Mouse (Mus musculus): ENCODE results near the gene Nck2. TPM values are rescaled to one million over a fixed set of nuclear protein-coding genes. Genes with fewer than 3 reads are reported as not detected.

The Nck2 gene
- polyA plus RNA-seq, 1 experiment from 2014 or later = 37.4 TPM

DNA sequence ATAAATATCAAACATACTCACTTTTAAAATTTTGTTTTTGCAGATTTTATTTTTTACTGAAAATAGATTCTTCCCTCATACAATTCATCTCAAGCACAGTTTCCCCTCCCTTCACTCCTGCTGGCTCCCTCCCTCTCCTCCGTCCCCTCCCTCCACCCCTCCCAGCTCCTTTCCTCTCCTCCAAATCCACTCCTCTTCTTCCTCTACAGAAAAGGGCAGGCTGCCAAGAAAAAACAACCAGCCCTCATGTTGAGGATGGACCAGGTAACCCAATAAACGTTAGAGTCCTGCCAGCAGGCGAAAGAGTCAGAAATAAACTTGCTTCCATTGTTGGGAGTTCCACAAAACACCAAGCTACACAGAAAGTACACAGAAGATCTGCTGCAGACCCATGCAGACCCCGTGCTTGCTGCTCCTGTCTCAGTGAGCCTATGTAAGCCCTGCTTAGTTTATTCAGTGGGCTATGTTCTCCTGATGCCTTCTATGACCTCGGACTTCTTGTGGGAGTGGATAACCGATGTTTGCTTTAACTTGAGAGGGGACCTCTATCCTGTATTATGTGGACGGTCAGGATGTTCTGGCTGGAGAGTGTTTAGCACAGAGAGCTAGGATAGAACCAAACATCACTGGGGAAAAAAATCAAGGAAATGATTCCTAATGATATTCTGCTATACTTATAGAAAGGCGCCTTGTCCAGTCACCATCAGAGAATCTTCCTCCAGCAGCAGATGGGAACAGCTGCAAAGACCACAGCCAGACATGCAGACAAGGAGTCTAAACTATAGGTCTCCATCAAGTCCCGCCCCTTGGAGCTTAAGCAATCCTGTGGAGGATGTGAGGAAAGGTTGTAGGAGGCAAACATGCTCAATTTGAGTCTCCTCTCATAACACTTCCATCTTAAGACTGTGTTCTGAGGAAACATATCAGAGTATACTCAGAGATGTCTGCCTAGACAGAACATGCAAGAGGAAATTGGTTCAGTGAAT is 39.4 kb upstream of the Nck2 start:
- POLR2A ChIA-PET = no interaction called here

DNA sequence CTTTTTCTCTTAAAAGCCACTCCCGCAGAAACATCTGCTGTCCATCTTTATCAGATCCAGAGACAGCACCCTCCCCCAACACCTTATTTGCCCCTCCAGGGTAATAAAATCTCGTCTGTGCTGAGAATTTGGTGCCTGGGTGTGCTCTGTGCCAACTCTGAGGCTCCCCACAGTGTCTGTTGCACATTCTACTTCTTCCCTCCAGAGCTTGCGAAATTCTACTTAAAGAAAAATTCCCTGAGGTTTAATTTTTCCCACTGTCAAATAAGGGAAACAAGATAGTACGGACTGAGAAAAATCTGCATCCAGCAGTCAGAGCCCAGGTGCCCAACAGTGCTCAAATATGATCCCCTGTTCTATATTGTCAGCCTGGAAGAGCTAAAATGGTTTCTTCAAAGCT is 35.4 kb upstream of the Nck2 start:
- ATAC-seq (no peak), DNase-seq (ENCODE audit: low read depth, low spot score) (no peak)
- no peak for TF ChIP-seq CTCF (IDR thresholded peaks at IDR 0.05)
- in situ Hi-C loops (cut with MboI; ENCODE audit: low pct_unique_long_range_greater_than_20kb) = no loop called here
- POLR2A ChIA-PET = no interaction called here
- peaks cover 6% of the 10 kb centered on the region for H3K27me3 ChIP-seq
- CTCF ChIA-PET = no interaction called here

More for the DNA sequence above, 39.4 kb upstream of the Nck2 start:
- DNase-seq (ENCODE audit: low read depth, low spot score) = no peak
- H3K27me3 ChIP-seq = peaks cover 9% of the 10 kb centered on the region
- in situ Hi-C loops (cut with MboI; ENCODE audit: low pct_unique_long_range_greater_than_20kb) = no loop called here
- no peak for ATAC-seq
- no peak for TF ChIP-seq CTCF (IDR thresholded peaks at IDR 0.05)
- CTCF ChIA-PET = interaction anchor here (0.7 to 1.2 kb wide), 4 partner anchors 10 to 70 kb away, joined by 3 to 4 read pairs (median 3); no protein-coding TSS in a partner anchor

DNA sequence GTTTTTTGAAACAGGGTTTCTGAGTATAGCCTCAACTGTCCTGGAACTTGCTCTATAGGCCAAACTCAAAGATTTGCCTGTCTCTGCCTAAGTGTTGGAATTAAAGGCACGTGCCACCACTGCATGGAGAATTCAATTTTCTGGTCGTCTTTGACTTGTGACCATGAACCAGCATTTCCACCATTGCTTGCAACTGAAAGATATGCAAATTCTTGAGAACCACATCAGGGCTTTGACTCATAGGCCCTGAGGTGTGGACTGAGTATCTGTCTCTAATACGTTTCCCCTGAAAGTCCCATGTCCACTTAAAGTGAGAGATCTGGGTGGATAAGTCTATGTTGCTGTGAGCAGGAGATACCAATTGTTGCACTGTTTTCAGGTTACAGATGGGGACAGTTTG is 31.6 kb upstream of the Nck2 start:
- ChIA-PET CTCF (interaction anchor here (0.9 kb wide), 1 partner anchor 27 kb away, joined by 4 read pairs; no protein-coding TSS in a partner anchor), POLR2A (no interaction called here)
- no peak for ATAC-seq

DNA sequence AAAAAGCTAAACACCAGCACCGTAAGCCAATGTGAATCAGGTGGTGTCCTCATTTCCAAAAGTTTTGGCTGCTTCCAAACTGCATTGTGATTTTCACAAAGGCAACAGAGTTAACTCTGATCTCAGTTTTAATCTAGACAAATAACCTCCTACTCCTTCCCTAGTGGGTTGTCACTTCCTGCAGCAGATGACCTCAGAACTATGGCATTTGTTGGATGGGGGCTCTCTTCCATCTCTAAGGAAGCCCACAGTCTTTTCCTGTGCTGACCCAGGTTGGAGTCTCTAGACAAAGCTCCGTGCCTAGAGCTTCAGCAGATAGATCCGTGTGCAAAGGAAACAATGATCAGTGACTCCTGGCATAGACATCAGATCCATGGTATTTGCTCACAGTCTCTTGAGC is 31.1 kb upstream of the Nck2 start:
- ChIA-PET CTCF (no interaction called here), POLR2A (no interaction called here)
- DNase-seq (ENCODE audit: low read depth, low spot score) = no peak
- in situ Hi-C loops (cut with MboI; ENCODE audit: low pct_unique_long_range_greater_than_20kb) = no loop called here
- TF ChIP-seq CTCF (IDR thresholded peaks at IDR 0.05) = no peak
- H3K27me3 ChIP-seq = no peaks in the 10 kb centered on the region
- no peak for ATAC-seq

More for the DNA sequence above, 31.6 kb upstream of the Nck2 start:
- DNase-seq (ENCODE audit: low read depth, low spot score) = no peak
- TF ChIP-seq CTCF (IDR thresholded peaks at IDR 0.05) = no peak
- no peaks in the 10 kb centered on the region for H3K27me3 ChIP-seq
- in situ Hi-C loops (cut with MboI; ENCODE audit: low pct_unique_long_range_greater_than_20kb) = no loop called here

DNA sequence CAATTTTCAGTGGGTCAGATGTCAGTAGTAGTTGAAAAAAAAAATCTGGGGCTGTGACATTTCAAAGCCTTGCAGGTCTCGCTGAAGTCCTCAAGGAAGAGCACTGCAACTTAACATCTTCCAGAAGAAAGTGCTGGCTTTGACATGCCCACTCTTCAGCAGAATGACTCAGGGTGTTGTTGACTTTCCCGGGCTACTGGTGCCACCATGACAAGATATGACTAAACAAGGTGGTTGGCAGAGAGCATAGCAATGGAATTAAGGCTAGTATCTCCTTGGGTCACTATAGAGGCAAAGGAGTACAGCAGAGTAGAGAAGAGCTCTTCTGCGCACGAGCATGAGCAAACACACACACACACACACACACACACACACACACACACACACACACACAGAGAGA is 30.6 kb upstream of the Nck2 start:
- POLR2A ChIA-PET = no interaction called here
- CTCF ChIA-PET = interaction anchor here (1.0 kb wide), 1 partner anchor 27 kb away, joined by 3 read pairs; no protein-coding TSS in a partner anchor
- TF ChIP-seq CTCF (IDR thresholded peaks at IDR 0.05) = no peak

DNA sequence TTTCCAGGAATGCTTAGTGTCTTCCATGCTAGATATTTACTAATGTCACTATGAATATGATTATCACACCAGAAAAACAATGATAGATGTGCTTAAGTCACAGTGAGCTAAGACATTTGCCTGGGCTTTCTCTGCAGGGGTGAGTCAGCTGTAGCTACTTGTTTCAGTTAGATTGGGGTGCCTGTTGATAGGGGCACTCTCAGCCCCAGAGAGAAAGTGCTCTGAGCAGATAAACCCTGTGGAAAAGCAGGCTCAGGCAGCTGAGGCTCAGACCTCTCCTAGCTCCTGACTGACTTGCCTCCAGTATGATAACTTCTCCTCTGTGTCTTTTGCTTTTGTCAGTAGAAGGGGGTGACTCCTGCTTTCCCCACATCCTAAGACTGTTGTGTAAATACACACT is 30.2 kb upstream of the Nck2 start:
- CTCF ChIA-PET = interaction anchor here (1.0 kb wide), 1 partner anchor 27 kb away, joined by 3 read pairs; no protein-coding TSS in a partner anchor
- no peaks in the 10 kb centered on the region for H3K27me3 ChIP-seq
- DNase-seq (ENCODE audit: low read depth, low spot score) = no peak
- no peak for ATAC-seq
- POLR2A ChIA-PET = interaction anchor here (0.6 kb wide), 1 partner anchor 15 kb away, joined by 4 read pairs; no protein-coding TSS in a partner anchor
- TF ChIP-seq CTCF (IDR thresholded peaks at IDR 0.05) = no peak
- in situ Hi-C loops (cut with MboI; ENCODE audit: low pct_unique_long_range_greater_than_20kb) = no loop called here

More for the DNA sequence above, 30.6 kb upstream of the Nck2 start:
- in situ Hi-C loops (cut with MboI; ENCODE audit: low pct_unique_long_range_greater_than_20kb) = no loop called here
- ATAC-seq (no peak), DNase-seq (ENCODE audit: low read depth, low spot score) (no peak)
- no peaks in the 10 kb centered on the region for H3K27me3 ChIP-seq

DNA sequence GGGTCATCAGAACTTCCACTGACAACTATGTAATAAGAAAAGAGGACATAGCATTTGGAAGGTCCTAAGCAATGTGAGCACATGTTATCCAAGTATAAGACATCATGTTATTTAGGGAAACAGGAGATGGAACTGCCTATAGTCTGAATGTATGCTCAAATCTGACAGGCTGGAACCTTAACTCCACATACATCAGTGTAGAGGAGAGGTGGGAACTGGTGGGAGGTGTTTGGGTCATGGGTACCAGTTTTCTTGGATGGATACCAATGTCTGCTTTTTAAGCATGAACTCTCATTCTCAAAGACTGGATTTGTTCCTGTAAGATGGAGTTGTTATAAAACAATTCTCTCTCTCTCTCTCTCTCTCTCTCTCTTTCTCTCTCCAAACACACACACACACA is 29.4 kb upstream of the Nck2 start:
- TF ChIP-seq CTCF (IDR thresholded peaks at IDR 0.05) = no peak
- in situ Hi-C loops (cut with MboI; ENCODE audit: low pct_unique_long_range_greater_than_20kb) = no loop called here
- no peaks in the 10 kb centered on the region for H3K27me3 ChIP-seq
- CTCF ChIA-PET = no interaction called here
- DNase-seq (ENCODE audit: low read depth, low spot score) (no peak), ATAC-seq (no peak)
- POLR2A ChIA-PET = no interaction called here

DNA sequence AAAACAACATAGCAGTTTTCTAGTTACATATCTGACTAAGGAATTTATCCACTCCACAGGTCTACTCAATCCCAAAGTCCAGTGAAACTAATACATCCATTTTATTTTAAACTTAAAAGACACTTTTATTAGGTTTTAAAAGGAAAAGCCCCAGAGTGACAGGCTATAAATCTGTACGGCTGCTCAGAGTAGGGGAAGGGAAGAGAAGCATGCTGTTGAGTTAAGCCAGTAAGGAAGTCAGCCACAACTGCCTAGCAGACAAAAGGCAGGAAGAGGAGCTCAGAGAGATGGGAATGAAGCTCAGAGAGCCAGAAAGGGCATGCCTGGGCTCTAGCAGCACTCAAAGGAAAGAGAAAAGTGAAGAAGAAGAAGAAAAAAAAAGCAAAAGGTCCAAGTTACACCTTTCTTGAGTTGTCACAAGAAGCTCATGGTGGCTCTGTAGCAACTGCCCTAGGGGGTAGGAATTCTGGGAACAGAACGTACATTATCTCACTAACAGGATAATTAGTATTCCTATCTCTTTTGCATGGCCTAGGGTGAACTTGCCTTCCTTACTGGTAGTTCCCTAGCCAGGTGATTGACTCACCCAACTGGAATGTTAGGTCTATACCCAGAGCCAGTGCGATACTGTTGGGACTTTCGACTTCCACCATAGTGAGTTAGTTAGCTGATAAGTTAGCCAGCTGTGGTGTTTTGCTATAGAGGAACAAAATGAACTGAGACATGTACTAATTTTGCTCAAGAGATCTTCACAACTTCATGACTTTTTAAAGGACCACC is 21.2 kb upstream of the Nck2 start:
- in situ Hi-C loops (cut with MboI; ENCODE audit: low pct_unique_long_range_greater_than_20kb) = no loop called here
- CTCF ChIA-PET = no interaction called here
- no peak for TF ChIP-seq CTCF (IDR thresholded peaks at IDR 0.05)
- H3K27me3 ChIP-seq = no peaks in the 10 kb centered on the region
- POLR2A ChIA-PET = no interaction called here
- ATAC-seq (no peak), DNase-seq (ENCODE audit: low read depth, low spot score) (no peak)

DNA sequence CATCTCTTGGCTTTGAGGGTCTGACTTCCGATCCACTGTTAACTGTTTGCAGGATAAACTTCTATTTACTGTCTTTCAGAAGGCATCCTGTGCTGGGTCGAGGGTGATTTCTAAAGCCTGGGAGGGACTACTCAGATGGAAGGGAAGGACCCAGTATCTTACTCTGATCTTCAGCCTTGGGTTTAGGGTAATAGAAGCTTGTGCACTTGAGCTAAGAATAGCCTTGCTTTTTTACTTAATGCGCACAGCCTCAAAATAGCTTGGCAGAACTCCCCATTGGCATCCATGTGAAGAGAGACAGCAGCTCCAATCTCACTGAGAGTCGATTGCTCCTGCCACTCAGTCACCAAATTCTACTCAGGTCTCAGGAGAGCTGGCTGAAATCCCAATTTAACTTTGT is 17.9 kb upstream of the Nck2 start:
- ChIA-PET CTCF (interaction anchor here (0.9 to 1.9 kb wide), 4 partner anchors 10 to 30 kb away, joined by 3 to 5 read pairs (median 4); no protein-coding TSS in a partner anchor), POLR2A (interaction anchor here (2.1 kb wide), 1 partner anchor 18 kb away, joined by 5 read pairs; the partner anchor contains the start of gene Nck2)
- DNase-seq (ENCODE audit: low read depth, low spot score) = no peak
- no peak for ATAC-seq
- no peak for TF ChIP-seq CTCF (IDR thresholded peaks at IDR 0.05)
- in situ Hi-C loops (cut with MboI; ENCODE audit: low pct_unique_long_range_greater_than_20kb) = no loop called here
- H3K27me3 ChIP-seq = no peaks in the 10 kb centered on the region

DNA sequence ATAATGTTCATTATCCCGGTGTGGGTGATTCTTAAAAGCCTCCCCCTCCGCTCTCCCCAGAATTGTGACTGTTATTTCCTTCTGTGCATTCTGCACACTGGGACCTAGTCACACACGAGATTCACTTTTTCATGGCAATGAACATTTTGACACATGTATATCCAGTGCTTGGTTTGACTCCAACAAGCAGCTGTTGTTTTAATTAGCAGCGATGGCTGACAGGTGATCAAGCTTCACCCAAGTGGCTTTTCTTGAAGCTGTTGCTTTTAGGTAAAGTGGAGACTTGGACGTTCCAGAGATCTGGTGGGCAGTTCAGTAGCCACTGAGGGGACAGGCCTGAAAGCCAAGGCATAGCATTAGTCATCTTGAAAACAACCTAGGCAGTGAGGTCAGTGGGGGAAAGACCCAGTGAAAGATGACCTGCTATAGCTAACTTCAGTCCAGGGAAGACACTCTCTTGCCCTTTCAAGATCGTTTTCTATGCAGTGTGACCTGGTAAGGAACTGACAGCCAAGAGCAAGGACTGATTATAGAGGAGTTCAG is 17.3 kb upstream of the Nck2 start:
- no peaks in the 10 kb centered on the region for H3K27me3 ChIP-seq
- ATAC-seq = no peak
- in situ Hi-C loops (cut with MboI; ENCODE audit: low pct_unique_long_range_greater_than_20kb) = no loop called here
- POLR2A ChIA-PET = interaction anchor here (2.1 kb wide), 1 partner anchor 18 kb away, joined by 5 read pairs; the partner anchor contains the start of gene Nck2
- CTCF ChIA-PET = interaction anchor here (1.0 to 1.9 kb wide), 3 partner anchors 11 to 30 kb away, joined by 3 to 5 read pairs (median 5); no protein-coding TSS in a partner anchor
- no peak for DNase-seq (ENCODE audit: low read depth, low spot score)
- TF ChIP-seq CTCF (IDR thresholded peaks at IDR 0.05) = no peak

All from Patski (cell line).